Mouse (Mus musculus) hindbrain, embryonic 14.5 days (tissue): ENCODE results near the gene Epha3. TPM values are rescaled to one million over a fixed set of nuclear protein-coding genes. Genes with fewer than 3 reads are reported as not detected.

Source experiments
- ATAC-seq: fragments of 200-750 bp; cut with Nextera tagmentation; 2 replicates; pipeline ENCODE4 v1.8.0; 2017; ENCODE audit warnings: moderate number of reproducible peaks, mild to moderate bottlenecking, moderate TSS enrichment, moderate library complexity; ENCODE audit not compliant: low FRiP score
- DNase-seq: peaks from one replicate; pipeline ENCODE4 v3.0.0-alpha.2; 2015; ENCODE audit warnings: low spot score
- H3K27ac ChIP-seq: fragments of 300-500 bp; sonication (generic); 2 replicates; pipeline ENCODE4 v1.5.1; 2014; ENCODE audit warnings: mild to moderate bottlenecking, moderate library complexity
- H3K27me3 ChIP-seq: fragments of 300-500 bp; sonication (generic); 2 replicates; pipeline ENCODE4 v1.6.1; 2014; ENCODE audit warnings: mild to moderate bottlenecking, low read length, mixed read lengths; ENCODE audit not compliant: control insufficient read depth, insufficient read depth
- H3K36me3 ChIP-seq: fragments of 300-500 bp; sonication (generic); replicated peaks from 2 replicates; pipeline ENCODE4 v1.6.1; 2014; ENCODE audit not compliant: control insufficient read depth, insufficient read depth
- H3K4me1 ChIP-seq: fragments of 300-500 bp; sonication (generic); replicated peaks from 2 replicates; pipeline ENCODE4 v1.6.1; 2014; ENCODE audit warnings: antibody characterized with exemption, low read length, mixed read lengths; ENCODE audit not compliant: control insufficient read depth, insufficient read depth
- H3K4me2 ChIP-seq: fragments of 300-500 bp; sonication (generic); replicated peaks from 2 replicates; pipeline ENCODE4 v1.6.1; 2014; ENCODE audit warnings: mild to moderate bottlenecking, moderate library complexity
- H3K4me3 ChIP-seq: fragments of 300-500 bp; sonication (generic); replicated peaks from 2 replicates; pipeline ENCODE4 v1.5.1; 2014; ENCODE audit warnings: mild to moderate bottlenecking, low read length
- H3K9ac ChIP-seq: fragments of 300-500 bp; sonication (generic); 2 replicates; pipeline ENCODE4 v1.6.1; 2014
- H3K9me3 ChIP-seq: fragments of 300-500 bp; sonication (generic); 2 replicates; pipeline ENCODE4 v1.6.1; 2016; ENCODE audit warnings: low read length; ENCODE audit not compliant: control insufficient read depth
- WGBS: fragments of 180-500 bp; shearing (Covaris S2); extraction: QIAGEN DNeasy Blood & Tissue Kit; methylation state at CpG from one replicate; pipeline ENCODE4 v1.1.7; 2014; 5-methylcytosine and 5-hydroxymethylcytosine counted together
- polyA plus RNA-seq: library from polyadenylated mRNA; unstranded; fragments of >200 nt; fragmentation: Nextera tagmentation; extraction: Ambion mirVana; gene quantifications from 2 replicates; pipeline ENCODE4 v1.2.1, GENCODE M21; 2014

Epha3 gene
- polyA plus RNA-seq, result 23.6 and 24.7 TPM in 2 replicates

DNA sequence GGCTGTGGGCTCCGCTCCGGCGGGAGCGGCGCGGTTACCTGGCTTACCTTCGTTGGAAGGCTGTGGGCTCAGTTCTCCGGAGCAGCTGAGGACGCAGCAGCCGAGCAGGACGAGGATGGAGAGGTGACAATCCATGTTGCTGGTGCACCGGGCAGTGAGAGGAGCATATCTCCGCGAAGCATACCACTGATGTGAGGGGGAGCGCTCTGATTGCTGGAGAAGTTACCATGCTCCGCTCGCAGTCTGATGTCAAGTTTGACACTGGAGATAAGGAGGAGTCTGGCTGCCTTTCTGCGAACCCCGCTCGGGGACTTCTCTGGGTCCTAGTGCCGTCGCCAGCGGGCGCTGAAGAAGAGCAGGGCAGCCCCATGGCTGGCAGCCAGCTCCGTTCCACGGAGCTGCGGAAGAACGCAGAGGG lies at the start of gene Epha3:
Gene Epha3, minus strand, starts transcription at position 263 of the 418 bp plus-strand sequence.
- ATAC-seq (peak; percentile 94), DNase-seq (peak; percentile 86)
- Histone ChIP-seq H3K36me3 (no peaks in the 10 kb centered on the region), H3K4me2 (peak within 1 kb of the TSS; percentile 75), H3K4me1 (no peaks in the 10 kb centered on the region), H3K27me3 (no peaks in the 10 kb centered on the region), H3K9ac (peak within 1 kb of the TSS; percentile 71), H3K4me3 (peak within 1 kb of the TSS; percentile 69), H3K27ac (peak within 1 kb of the TSS; percentile 81), H3K9me3 (no peaks in the 10 kb centered on the region)
- WGBS, result under 1% methylated on average over 28 of the region's 28 CpGs

DNA sequence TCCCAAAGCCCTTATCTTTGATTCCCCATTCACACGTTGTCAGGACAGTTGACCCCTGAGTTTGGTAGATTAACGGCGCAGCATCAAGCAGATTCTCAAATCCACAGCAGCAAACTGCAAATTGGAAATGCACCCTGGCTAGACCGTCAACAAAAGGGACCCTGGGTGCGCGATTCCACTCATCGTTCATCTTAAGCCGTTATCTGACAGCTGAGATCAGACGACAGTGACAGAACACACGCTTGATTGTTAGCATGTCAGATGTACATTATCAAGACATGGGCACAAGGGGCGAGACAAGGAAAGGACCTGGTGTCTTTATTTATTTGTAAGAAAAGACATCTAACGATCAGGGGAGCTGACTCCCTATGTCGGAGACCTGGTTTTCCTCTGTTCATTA lies 39.5 kb upstream of the Epha3 start:
- Histone ChIP-seq H3K27me3 (no peaks in the 10 kb centered on the region), H3K4me3 (peak overlapping the region; percentile 5; the same call in 1 of the 2 replicates), H3K9me3 (no peaks in the 10 kb centered on the region), H3K36me3 (no peaks in the 10 kb centered on the region), H3K4me1 (no peaks in the 10 kb centered on the region), H3K9ac (no peak overlapping the region), H3K27ac (no peak overlapping the region), H3K4me2 (peak overlapping the region; percentile 38)
- DNase-seq (no peak), ATAC-seq (no peak)
- 31% methylated on average over 13 of the region's 13 CpGs for WGBS

DNA sequence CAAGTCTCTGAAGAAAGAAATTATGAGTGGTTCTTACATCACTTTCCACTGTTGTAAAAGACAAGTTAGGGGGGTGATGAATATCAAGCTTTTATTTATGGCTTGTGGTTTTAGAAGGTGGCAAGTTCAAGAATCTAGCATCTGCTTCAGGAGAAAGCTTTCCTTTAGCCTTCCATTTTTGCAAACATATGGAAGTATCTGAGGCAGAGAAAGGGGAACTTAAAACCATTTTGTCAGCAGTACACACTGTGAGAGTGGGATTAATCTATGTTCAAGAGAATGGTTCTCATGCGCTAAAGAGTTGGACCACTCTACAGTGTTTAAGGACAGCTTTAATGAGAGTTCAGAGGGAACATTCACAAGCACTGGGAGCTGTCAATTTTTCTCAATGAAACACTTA lies 17.2 kb upstream of the Epha3 start:
- Histone ChIP-seq H3K27me3 (no peaks in the 10 kb centered on the region), H3K9ac (no peak overlapping the region)
- WGBS, result 95% methylated on average over 1 of the region's 1 CpGs

DNA sequence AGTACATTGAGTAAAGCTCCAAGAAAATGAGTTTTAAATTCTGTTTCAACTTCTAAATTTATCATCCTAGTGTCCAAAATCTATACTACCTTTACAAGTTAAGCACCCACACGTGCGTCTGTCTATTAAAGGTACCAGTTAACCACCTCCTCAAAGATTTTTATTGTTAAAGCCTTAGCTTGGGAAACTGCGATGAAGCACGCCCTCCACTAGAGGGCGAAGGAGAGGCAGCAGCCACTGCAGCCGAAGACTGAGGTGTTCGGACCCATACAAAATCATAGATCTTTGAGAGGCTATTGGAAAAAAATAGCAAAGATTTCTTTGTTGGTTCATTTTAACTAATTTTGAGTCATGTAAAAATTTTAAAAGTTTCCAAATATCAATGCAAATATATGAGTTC lies 8.3 kb upstream of the Epha3 start:
- Histone ChIP-seq H3K4me2 (no peak overlapping the region), H3K9ac (no peak overlapping the region), H3K27me3 (no peaks in the 10 kb centered on the region), H3K4me3 (no peak overlapping the region), H3K9me3 (no peaks in the 10 kb centered on the region), H3K27ac (no peak overlapping the region), H3K36me3 (no peaks in the 10 kb centered on the region), H3K4me1 (no peaks in the 10 kb centered on the region)
- ATAC-seq (no peak), DNase-seq (peak; percentile 71)
- 12% methylated on average over 7 of the region's 7 CpGs for WGBS

More for the DNA sequence above, 17.2 kb upstream of the Epha3 start:
- Histone ChIP-seq H3K9me3 (no peaks in the 10 kb centered on the region), H3K4me2 (no peak overlapping the region), H3K4me3 (no peak overlapping the region), H3K4me1 (no peaks in the 10 kb centered on the region), H3K36me3 (no peaks in the 10 kb centered on the region), H3K27ac (no peak overlapping the region)
- no peak for ATAC-seq
- no peak for DNase-seq

DNA sequence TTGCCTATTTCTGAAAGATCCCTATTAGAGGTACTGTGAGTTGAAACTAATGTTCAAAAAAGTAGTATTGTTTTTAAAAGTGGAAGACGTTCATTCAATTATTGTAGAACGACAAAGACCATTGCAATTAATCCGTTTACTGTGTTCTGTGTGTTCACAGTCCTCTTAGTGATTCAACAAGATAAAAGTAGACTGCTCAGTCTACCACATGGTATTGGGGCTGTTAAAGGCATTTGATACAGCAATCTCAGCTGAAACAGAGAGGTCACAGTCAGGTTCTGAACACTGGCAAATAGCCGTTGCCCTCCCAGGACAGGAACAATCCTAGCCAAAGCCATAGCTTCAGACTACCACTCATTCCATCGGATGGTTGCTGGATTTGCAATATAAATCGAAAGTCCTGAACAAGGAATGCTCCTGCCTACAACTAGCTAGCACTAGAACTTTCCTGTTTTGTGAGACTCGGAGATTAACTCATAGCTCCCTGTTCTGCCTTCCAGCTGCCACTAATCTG lies 545 bp upstream of the Epha3 start:
- peak overlapping the region; percentile 71 for H3K9ac ChIP-seq
- no peak for ATAC-seq
- no peaks in the 10 kb centered on the region for H3K4me1 ChIP-seq
- H3K4me2 ChIP-seq, result peak overlapping the region; percentile 75
- no peaks in the 10 kb centered on the region for H3K9me3 ChIP-seq
- H3K36me3 ChIP-seq, result no peaks in the 10 kb centered on the region
- no peaks in the 10 kb centered on the region for H3K27me3 ChIP-seq
- 37% methylated on average over 7 of the region's 7 CpGs for WGBS
- DNase-seq, result no peak
- H3K27ac ChIP-seq, result no peak overlapping the region
- peak overlapping the region; percentile 69 for H3K4me3 ChIP-seq

DNA sequence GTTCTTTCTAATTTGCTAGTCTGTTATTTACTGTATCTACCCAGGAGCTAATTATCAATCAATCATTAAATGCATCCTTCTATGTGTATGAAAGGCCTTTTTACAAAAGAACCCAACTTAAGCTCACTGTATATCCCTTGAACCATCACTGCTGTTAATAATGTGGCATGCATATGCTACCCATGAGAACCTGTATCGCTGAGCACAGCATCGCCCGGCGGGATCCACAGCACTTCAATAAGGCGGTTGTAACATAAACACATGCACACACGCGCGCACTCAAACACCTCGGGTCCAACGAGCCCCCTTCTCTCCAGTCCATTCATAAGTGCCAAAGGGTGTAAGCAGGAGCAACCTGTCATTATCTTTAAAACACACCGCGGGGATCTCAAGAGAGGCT lies 794 bp downstream of the Epha3 start:
- DNase-seq (peak; percentile 46), ATAC-seq (peak; percentile 56)
- H3K27me3 ChIP-seq, result no peaks in the 10 kb centered on the region
- no peaks in the 10 kb centered on the region for H3K4me1 ChIP-seq
- H3K4me2 ChIP-seq, result peak overlapping the region; percentile 75
- H3K9me3 ChIP-seq, result no peaks in the 10 kb centered on the region
- H3K4me3 ChIP-seq, result peak overlapping the region; percentile 69
- H3K36me3 ChIP-seq, result no peaks in the 10 kb centered on the region
- peak overlapping the region; percentile 71 for H3K9ac ChIP-seq
- 2% methylated on average over 12 of the region's 12 CpGs for WGBS
- peak overlapping the region; percentile 81; the same call in 1 of the 2 replicates for H3K27ac ChIP-seq

DNA sequence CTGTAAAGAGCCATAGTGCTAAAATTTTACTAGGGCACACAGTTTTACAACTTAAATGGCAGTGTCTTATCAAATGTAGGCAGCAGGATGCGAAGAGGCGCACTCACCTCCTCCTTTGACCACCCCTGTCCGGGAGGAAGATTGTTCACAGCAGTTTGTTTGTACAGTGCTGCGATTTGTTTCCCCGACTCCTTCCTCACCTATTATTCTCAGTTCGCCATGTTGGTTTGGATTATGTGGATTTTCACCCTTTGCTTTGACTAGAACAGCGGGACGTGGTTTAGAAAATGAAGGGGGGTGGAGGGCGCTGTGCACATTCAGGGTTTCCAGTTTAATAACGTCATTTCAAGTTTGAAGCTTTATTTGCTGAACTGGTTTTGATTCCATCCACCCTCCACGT lies 6.4 kb downstream of the Epha3 start:
- no peaks in the 10 kb centered on the region for H3K4me1 ChIP-seq
- under 1% methylated on average over 11 of the region's 11 CpGs for WGBS

DNA sequence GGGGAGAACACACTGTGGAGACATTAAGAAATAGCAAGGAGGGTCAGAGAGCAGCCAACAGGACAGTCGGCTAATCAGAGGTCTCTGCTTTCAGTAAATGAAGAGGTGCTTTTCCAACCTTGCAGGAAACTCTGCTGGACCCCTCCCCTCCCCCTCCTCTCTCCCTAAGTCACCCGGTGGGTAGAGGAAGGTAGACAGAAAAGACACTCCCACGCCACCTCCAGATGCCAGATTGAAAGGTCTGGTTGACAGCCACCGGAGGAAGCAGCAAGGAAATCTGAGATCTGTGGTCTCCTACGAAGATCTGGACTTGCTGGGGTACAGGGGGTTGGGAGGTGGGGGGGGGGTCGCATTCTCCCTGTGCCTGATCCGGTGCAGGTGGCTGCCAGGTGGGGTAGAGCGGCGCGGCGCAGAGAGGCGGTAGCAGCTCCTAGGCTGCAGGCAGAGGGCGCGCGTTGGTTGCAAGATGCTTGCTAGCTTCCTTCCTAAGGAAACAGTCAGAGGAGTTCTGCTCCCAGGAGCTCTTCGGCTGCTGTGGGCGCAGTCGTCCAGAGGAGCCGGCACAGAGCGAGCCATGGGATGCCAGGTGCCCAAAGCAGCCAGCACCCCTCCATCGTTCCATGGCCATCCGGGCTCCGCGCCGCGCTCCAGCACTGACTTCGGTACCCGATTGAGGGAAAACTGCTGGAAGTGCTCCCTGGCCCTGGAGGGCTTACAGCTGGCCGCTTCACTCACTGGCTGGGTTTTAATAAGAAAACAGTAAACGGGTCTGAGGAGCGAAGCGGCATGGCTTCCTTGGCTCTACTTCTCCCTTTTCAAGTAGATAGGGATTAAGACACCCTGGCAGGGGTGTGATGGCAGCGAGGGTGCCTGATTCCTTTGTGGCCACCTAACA lies 7.1 kb downstream of the Epha3 start:
- Histone ChIP-seq H3K36me3 (no peaks in the 10 kb centered on the region), H3K27me3 (no peaks in the 10 kb centered on the region), H3K4me3 (peak overlapping the region; percentile 59), H3K9ac (peak overlapping the region; percentile 72), H3K27ac (peak overlapping the region; percentile 86), H3K4me1 (no peaks in the 10 kb centered on the region), H3K4me2 (peak overlapping the region; percentile 92), H3K9me3 (no peaks in the 10 kb centered on the region)
- 2% methylated on average over 33 of the region's 33 CpGs for WGBS
- peak; percentile 82 for DNase-seq
- peak; percentile 95 for ATAC-seq

More for the DNA sequence above, 6.4 kb downstream of the Epha3 start:
- DNase-seq, result peak; percentile 29
- Histone ChIP-seq H3K9me3 (no peaks in the 10 kb centered on the region), H3K4me3 (peak overlapping the region; percentile 59), H3K27me3 (no peaks in the 10 kb centered on the region), H3K27ac (peak overlapping the region; percentile 86), H3K9ac (peak overlapping the region; percentile 72), H3K4me2 (peak overlapping the region; percentile 92), H3K36me3 (no peaks in the 10 kb centered on the region)
- peak; percentile 22; the same call in 1 of the 2 replicates for ATAC-seq

DNA sequence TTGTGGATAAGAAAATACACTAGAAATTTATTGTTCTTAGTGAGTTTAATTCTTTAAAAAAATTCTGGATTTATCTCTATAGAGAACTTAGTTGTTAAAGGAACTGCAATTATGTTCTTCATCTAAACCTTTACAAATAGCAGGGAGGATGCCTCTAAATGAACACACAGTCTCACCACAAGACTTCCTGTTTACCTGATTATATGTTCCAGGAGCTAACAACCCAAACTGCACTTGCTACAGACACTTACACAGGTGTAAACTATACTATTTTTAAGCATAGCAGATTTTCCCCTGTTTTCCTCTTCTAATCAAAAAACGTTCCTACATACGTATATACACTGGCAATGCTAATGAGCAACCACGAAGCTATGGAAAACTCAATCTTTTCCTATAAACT lies 13.7 kb downstream of the Epha3 start:
- Histone ChIP-seq H3K27ac (no peak overlapping the region), H3K4me2 (no peak overlapping the region), H3K27me3 (no peaks in the 10 kb centered on the region), H3K36me3 (no peaks in the 10 kb centered on the region), H3K9ac (no peak overlapping the region), H3K9me3 (no peaks in the 10 kb centered on the region), H3K4me3 (no peak overlapping the region), H3K4me1 (no peaks in the 10 kb centered on the region)
- no peak for ATAC-seq
- DNase-seq, result no peak
- WGBS, result 88% methylated on average over 3 of the region's 3 CpGs
